Mouse (Mus musculus): ENCODE results near the gene Olfr1509. TPM values are rescaled to one million over a fixed set of nuclear protein-coding genes. Genes with fewer than 3 reads are reported as not detected.

Olfr1509 gene
- polyA plus RNA-seq (2014; fragmentation: Illumina TruSeq; extraction: RNeasy Lipid Tissue Mini Kit (QIAGEN cat#74804); ENCODE audit: low read depth, low replicate concordance) = not detected

DNA sequence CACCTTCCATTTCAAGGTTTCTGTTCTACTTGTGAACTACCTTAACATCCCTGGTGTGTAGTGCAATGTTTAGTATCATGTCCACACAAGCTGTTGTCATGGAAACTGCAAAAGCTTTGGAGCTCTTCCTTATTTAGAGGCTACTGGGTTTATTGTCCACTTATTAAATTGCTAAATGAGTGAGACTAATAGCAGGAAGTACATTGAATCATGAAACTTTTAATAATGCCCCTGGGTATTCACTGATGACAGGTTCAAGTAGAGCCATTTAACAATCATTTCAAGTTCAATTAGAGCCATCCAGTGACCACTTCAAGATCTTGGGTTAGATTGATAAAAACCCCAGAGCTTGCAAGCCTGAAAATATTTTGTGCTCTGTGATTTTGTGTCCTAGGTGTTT is at the start of gene Olfr1509:
Olfr1509 (plus strand) TSS at position 301 of the 400 bp plus-strand sequence.

DNA sequence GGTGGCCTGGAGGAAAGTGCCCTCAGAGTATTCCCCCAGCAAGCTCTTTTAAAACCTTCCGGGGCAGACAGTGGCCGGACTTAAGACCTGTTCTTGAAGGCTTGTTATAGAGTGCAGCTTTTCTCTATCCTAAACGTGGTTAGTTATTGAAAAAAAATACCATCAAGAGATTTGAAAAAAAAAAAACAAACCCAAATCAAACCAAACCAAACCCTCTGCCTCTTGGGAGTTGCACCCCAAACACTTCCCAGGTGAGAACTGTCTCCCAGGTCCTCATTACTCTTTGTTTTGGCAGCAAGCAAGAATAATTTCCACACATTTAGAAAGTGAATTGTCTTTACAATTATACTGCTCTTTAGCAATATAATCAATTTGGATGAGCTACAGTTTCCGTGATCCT is 45.5 kb upstream of the Olfr1509 start, which contains the start of gene Olfr1511:
Olfr1511 (minus strand) TSS at position 101 of the 400 bp plus-strand sequence.

DNA sequence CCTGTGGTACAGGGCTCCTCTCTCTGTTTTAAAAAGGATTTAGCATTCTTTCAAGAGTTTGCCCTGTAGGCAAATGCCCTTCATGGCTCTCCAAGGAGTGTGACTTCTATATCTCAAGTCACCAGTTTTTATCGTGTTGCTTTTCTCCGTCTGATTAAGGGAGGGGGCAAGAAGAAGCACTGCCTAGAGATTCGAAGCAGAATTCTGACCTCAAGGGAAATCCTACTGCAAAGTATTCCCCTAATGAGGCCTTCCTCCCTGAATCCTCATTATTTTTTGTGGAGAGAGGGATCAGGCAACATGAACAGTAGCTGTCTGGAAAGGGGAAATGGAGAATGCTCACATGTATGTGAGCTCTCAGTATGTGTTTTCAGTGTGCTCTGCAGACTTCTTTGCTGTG is 28.5 kb upstream of the Olfr1509 start, which contains the start of gene Olfr1510:
Olfr1510 (minus strand) TSS at position 101 of the 400 bp plus-strand sequence.

DNA sequence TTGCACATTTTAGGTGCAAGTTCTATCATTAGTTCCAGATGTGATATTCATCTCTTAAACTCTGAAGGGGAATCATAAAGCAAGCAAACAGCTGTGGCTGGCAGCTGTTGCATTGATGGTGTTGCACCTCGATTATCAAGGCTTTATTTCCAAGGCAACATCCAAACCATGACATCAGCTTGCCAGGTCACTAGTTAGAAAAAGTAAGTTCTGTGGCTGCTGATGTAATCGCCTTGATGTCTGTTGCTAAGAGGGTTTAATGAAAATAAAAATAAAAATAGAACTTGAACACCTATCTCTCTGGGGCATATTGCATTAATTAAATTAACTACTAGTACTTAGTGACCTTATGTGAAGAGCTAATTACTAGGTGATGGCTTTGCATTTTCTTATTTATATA is 24.6 kb downstream of the Olfr1509 start, which contains the start of gene Olfr1508:
Olfr1508 (minus strand) TSS at position 101 of the 400 bp plus-strand sequence.

DNA sequence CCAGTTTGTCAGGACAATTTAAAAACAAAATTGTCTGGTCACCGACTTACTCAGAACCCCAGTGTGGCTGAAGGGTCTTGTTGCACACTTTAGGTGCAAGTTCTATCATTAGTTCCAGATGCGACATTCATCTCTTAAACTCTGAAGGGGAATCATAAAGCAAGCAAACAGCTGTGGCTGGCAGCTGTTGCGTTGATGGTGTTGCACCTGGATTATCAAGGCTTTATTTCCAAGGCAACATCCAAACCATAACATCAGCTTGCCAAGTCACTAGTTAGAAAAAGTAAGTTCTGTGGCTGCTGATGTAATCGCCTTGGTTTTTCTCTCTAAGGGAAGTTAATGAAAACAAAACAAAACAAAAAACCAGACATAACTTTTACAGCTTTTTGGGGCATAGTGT is 52.7 kb downstream of the Olfr1509 start, which contains the start of gene Olfr1507:
Olfr1507 (minus strand) TSS at position 234 of the 400 bp plus-strand sequence.

Other genes starting within 250 kb of the Olfr1509 start
- gene Supt16, start 245.6 kb upstream of the Olfr1509 start, polyA plus RNA-seq (2014; fragmentation: Illumina TruSeq; extraction: RNeasy Lipid Tissue Mini Kit (QIAGEN cat#74804); ENCODE audit: low read depth, low replicate concordance) = 29.6 TPM
- 49.0 TPM for gene Chd8, start 185.2 kb upstream of the Olfr1509 start, polyA plus RNA-seq (2014; fragmentation: Illumina TruSeq; extraction: RNeasy Lipid Tissue Mini Kit (QIAGEN cat#74804); ENCODE audit: low read depth, low replicate concordance)
- gene Tox4, start 163.8 kb upstream of the Olfr1509 start, polyA plus RNA-seq (2014; fragmentation: Illumina TruSeq; extraction: RNeasy Lipid Tissue Mini Kit (QIAGEN cat#74804); ENCODE audit: low read depth, low replicate concordance) = 22.7 TPM
- 11.5 TPM for gene Rab2b, start 163.4 kb upstream of the Olfr1509 start, polyA plus RNA-seq (2014; fragmentation: Illumina TruSeq; extraction: RNeasy Lipid Tissue Mini Kit (QIAGEN cat#74804); ENCODE audit: low read depth, low replicate concordance)
- 29.7 TPM for gene Mettl3, start 137.9 kb upstream of the Olfr1509 start, polyA plus RNA-seq (2014; fragmentation: Illumina TruSeq; extraction: RNeasy Lipid Tissue Mini Kit (QIAGEN cat#74804); ENCODE audit: low read depth, low replicate concordance)
- 6.8 TPM for gene Sall2, start 114.2 kb upstream of the Olfr1509 start, polyA plus RNA-seq (2014; fragmentation: Illumina TruSeq; extraction: RNeasy Lipid Tissue Mini Kit (QIAGEN cat#74804); ENCODE audit: low read depth, low replicate concordance)
- not detected for gene Olfr1513, start 86.6 kb upstream of the Olfr1509 start, polyA plus RNA-seq (2014; fragmentation: Illumina TruSeq; extraction: RNeasy Lipid Tissue Mini Kit (QIAGEN cat#74804); ENCODE audit: low read depth, low replicate concordance)
- not detected for gene Olfr1512, start 63.8 kb upstream of the Olfr1509 start, polyA plus RNA-seq (2014; fragmentation: Illumina TruSeq; extraction: RNeasy Lipid Tissue Mini Kit (QIAGEN cat#74804); ENCODE audit: low read depth, low replicate concordance)
- not detected for gene Olfr1511, start 45.6 kb upstream of the Olfr1509 start, polyA plus RNA-seq (2014; fragmentation: Illumina TruSeq; extraction: RNeasy Lipid Tissue Mini Kit (QIAGEN cat#74804); ENCODE audit: low read depth, low replicate concordance)
- gene Olfr1510, start 28.6 kb upstream of the Olfr1509 start, polyA plus RNA-seq (2014; fragmentation: Illumina TruSeq; extraction: RNeasy Lipid Tissue Mini Kit (QIAGEN cat#74804); ENCODE audit: low read depth, low replicate concordance) = not detected
- gene Olfr1508, start 24.5 kb downstream of the Olfr1509 start, polyA plus RNA-seq (2014; fragmentation: Illumina TruSeq; extraction: RNeasy Lipid Tissue Mini Kit (QIAGEN cat#74804); ENCODE audit: low read depth, low replicate concordance) = not detected
- gene Olfr1507, start 52.8 kb downstream of the Olfr1509 start, polyA plus RNA-seq (2014; fragmentation: Illumina TruSeq; extraction: RNeasy Lipid Tissue Mini Kit (QIAGEN cat#74804); ENCODE audit: low read depth, low replicate concordance) = not detected